Mouse (Mus musculus) midbrain, embryonic 15.5 days (tissue): ENCODE results near the gene Arsg. TPM values are rescaled to one million over a fixed set of nuclear protein-coding genes. Genes with fewer than 3 reads are reported as not detected.

Experiments
- ATAC-seq: fragments of 200-750 bp; cut with Nextera tagmentation; replicated peaks from 2 replicates; pipeline ENCODE4 v1.8.0; 2017; ENCODE audit warnings: moderate TSS enrichment
- H3K27ac ChIP-seq: fragments of 300-500 bp; sonication (generic); 2 replicates; pipeline ENCODE4 v1.5.1; 2015; ENCODE audit warnings: mild to moderate bottlenecking, inconsistent platforms
- H3K27me3 ChIP-seq: fragments of 300-500 bp; sonication (generic); replicated peaks from 2 replicates; pipeline ENCODE4 v1.6.1; 2015; ENCODE audit warnings: inconsistent platforms
- H3K36me3 ChIP-seq: fragments of 300-500 bp; sonication (generic); replicated peaks from 2 replicates; pipeline ENCODE4 v1.6.1; 2015; ENCODE audit warnings: inconsistent platforms
- H3K4me1 ChIP-seq: fragments of 300-500 bp; sonication (generic); 2 replicates; pipeline ENCODE4 v1.6.1; 2015; ENCODE audit warnings: inconsistent platforms
- H3K4me2 ChIP-seq: fragments of 300-500 bp; sonication (generic); 2 replicates; pipeline ENCODE4 v1.6.1; 2015; ENCODE audit warnings: inconsistent platforms, mild to moderate bottlenecking, moderate library complexity
- H3K4me3 ChIP-seq: fragments of 300-500 bp; sonication (generic); 2 replicates; pipeline ENCODE4 v1.5.1; 2015; ENCODE audit warnings: mild to moderate bottlenecking, inconsistent platforms
- H3K9ac ChIP-seq: fragments of 300-500 bp; sonication (generic); 2 replicates; pipeline ENCODE4 v1.6.1; 2015; ENCODE audit warnings: mild to moderate bottlenecking, inconsistent platforms
- H3K9me3 ChIP-seq: fragments of 300-500 bp; sonication (generic); 2 replicates; pipeline ENCODE4 v1.6.1; 2016; ENCODE audit warnings: inconsistent platforms
- WGBS: fragments of 180-500 bp; shearing (Covaris S2); methylation state at CpG from one replicate; pipeline ENCODE4 v1.1.7; 2015; ENCODE audit warnings: mixed read lengths; 5-methylcytosine and 5-hydroxymethylcytosine counted together
- polyA plus RNA-seq: library from polyadenylated mRNA; unstranded; fragments of >200 nt; fragmentation: Nextera tagmentation; extraction: Ambion mirVana; gene quantifications from 2 replicates; pipeline ENCODE4 v1.2.1, GENCODE M21; 2015

The Arsg gene
- polyA plus RNA-seq, 1 experiment from 2014 or later: 3.7 TPM

GRCm38 (mm10) chr11:109543466-109543865, 70.3 kb downstream of the Arsg start:
- Histone ChIP-seq H3K27me3 (no peaks in the 10 kb centered on the region), H3K4me2 (no peak overlapping the region), H3K9ac (no peak overlapping the region), H3K9me3 (no peaks in the 10 kb centered on the region), H3K36me3 (no peaks in the 10 kb centered on the region), H3K4me3 (no peak overlapping the region), H3K27ac (no peak overlapping the region), H3K4me1 (peaks cover 5% of the 10 kb centered on the region)
- no peak for ATAC-seq
- 92% methylated on average over 9 of the region's 9 CpGs for WGBS

GRCm38 (mm10) chr11:109544432-109544831, 71.3 kb downstream of the Arsg start:
- Histone ChIP-seq H3K27me3 (no peaks in the 10 kb centered on the region), H3K9me3 (no peaks in the 10 kb centered on the region), H3K9ac (no peak overlapping the region), H3K36me3 (no peaks in the 10 kb centered on the region), H3K4me2 (no peak overlapping the region), H3K27ac (no peak overlapping the region), H3K4me1 (peaks cover under 1% of the 10 kb centered on the region), H3K4me3 (no peak overlapping the region)
- WGBS: 63% methylated on average over 7 of the region's 7 CpGs
- no peak for ATAC-seq

GRCm38 (mm10) chr11:109545265-109545664, 72.1 kb downstream of the Arsg start:
- Histone ChIP-seq H3K4me1 (no peaks in the 10 kb centered on the region), H3K36me3 (no peaks in the 10 kb centered on the region), H3K4me2 (no peak overlapping the region), H3K27ac (no peak overlapping the region), H3K27me3 (no peaks in the 10 kb centered on the region), H3K4me3 (no peak overlapping the region), H3K9me3 (no peaks in the 10 kb centered on the region), H3K9ac (no peak overlapping the region)
- 74% methylated on average over 7 of the region's 7 CpGs for WGBS
- no peak for ATAC-seq

GRCm38 (mm10) chr11:109545700-109546143, 72.5 kb downstream of the Arsg start:
- no peak for ATAC-seq

GRCm38 (mm10) chr11:109546305-109547001, 73.3 kb downstream of the Arsg start:
- Histone ChIP-seq H3K4me2 (no peak overlapping the region), H3K36me3 (no peaks in the 10 kb centered on the region), H3K27ac (no peak overlapping the region), H3K4me3 (no peak overlapping the region), H3K9ac (no peak overlapping the region), H3K27me3 (no peaks in the 10 kb centered on the region), H3K4me1 (no peaks in the 10 kb centered on the region), H3K9me3 (no peaks in the 10 kb centered on the region)
- ATAC-seq: no peak
- WGBS: 49% methylated on average over 16 of the region's 16 CpGs

More at GRCm38 (mm10) chr11:109545700-109546143, 72.5 kb downstream of the Arsg start:
- Histone ChIP-seq H3K4me1 (no peaks in the 10 kb centered on the region), H3K36me3 (no peaks in the 10 kb centered on the region), H3K4me3 (no peak overlapping the region), H3K27me3 (no peaks in the 10 kb centered on the region), H3K9me3 (no peaks in the 10 kb centered on the region), H3K27ac (no peak overlapping the region), H3K9ac (no peak overlapping the region), H3K4me2 (no peak overlapping the region)
- WGBS: 71% methylated on average over 12 of the region's 12 CpGs

GRCm38 (mm10) chr11:109547652-109548051, 74.5 kb downstream of the Arsg start:
- 100% methylated on average over 1 of the region's 1 CpGs for WGBS

GRCm38 (mm10) chr11:109549599-109550290, 76.6 kb downstream of the Arsg start:
- Histone ChIP-seq H3K4me3 (no peak overlapping the region), H3K27me3 (no peaks in the 10 kb centered on the region), H3K36me3 (no peaks in the 10 kb centered on the region), H3K9ac (no peak overlapping the region), H3K4me1 (no peaks in the 10 kb centered on the region), H3K4me2 (no peak overlapping the region), H3K9me3 (no peaks in the 10 kb centered on the region), H3K27ac (no peak overlapping the region)
- ATAC-seq: no peak
- WGBS: 76% methylated on average over 5 of the region's 5 CpGs

More at GRCm38 (mm10) chr11:109547652-109548051, 74.5 kb downstream of the Arsg start:
- ATAC-seq: no peak
- Histone ChIP-seq H3K4me1 (no peaks in the 10 kb centered on the region), H3K4me3 (no peak overlapping the region), H3K27ac (no peak overlapping the region), H3K36me3 (no peaks in the 10 kb centered on the region), H3K4me2 (no peak overlapping the region), H3K27me3 (no peaks in the 10 kb centered on the region), H3K9ac (no peak overlapping the region), H3K9me3 (no peaks in the 10 kb centered on the region)

GRCm38 (mm10) chr11:109553921-109554320, 80.7 kb downstream of the Arsg start:
- no peak for ATAC-seq
- no peak overlapping the region for H3K9ac ChIP-seq
- H3K27me3 ChIP-seq: no peaks in the 10 kb centered on the region
- H3K27ac ChIP-seq: no peak overlapping the region
- H3K4me3 ChIP-seq: no peak overlapping the region
- no peaks in the 10 kb centered on the region for H3K36me3 ChIP-seq
- no peaks in the 10 kb centered on the region for H3K4me1 ChIP-seq
- H3K4me2 ChIP-seq: no peak overlapping the region
- no peaks in the 10 kb centered on the region for H3K9me3 ChIP-seq
- 81% methylated on average over 4 of the region's 4 CpGs for WGBS

- H3K27me3 ChIP-seq: no peaks in the 10 kb centered on the region
- H3K9ac ChIP-seq: no peak overlapping the region
- ATAC-seq: no peak
- H3K9me3 ChIP-seq: no peaks in the 10 kb centered on the region
- H3K4me1 ChIP-seq: no peaks in the 10 kb centered on the region
- no peak overlapping the region for H3K4me2 ChIP-seq
- no peak overlapping the region for H3K4me3 ChIP-seq
- H3K36me3 ChIP-seq: no peaks in the 10 kb centered on the region
- H3K27ac ChIP-seq: no peak overlapping the region
- WGBS: 40% methylated on average over 3 of the region's 3 CpGs
Observed at GRCm38 (mm10) chr11:109554443-109554842, 81.3 kb downstream of the Arsg start.

GRCm38 (mm10) chr11:109556130-109556529, 83.0 kb downstream of the Arsg start:
- Histone ChIP-seq H3K27ac (no peak overlapping the region), H3K9me3 (no peaks in the 10 kb centered on the region), H3K4me1 (no peaks in the 10 kb centered on the region), H3K4me3 (no peak overlapping the region), H3K9ac (no peak overlapping the region), H3K27me3 (no peaks in the 10 kb centered on the region), H3K4me2 (no peak overlapping the region), H3K36me3 (no peaks in the 10 kb centered on the region)
- ATAC-seq: no peak
- WGBS: 95% methylated on average over 6 of the region's 6 CpGs

- H3K4me1 ChIP-seq: no peaks in the 10 kb centered on the region
- no peak overlapping the region for H3K4me2 ChIP-seq
- H3K4me3 ChIP-seq: no peak overlapping the region
- no peaks in the 10 kb centered on the region for H3K27me3 ChIP-seq
- 88% methylated on average over 11 of the region's 11 CpGs for WGBS
- no peaks in the 10 kb centered on the region for H3K36me3 ChIP-seq
- H3K9me3 ChIP-seq: no peaks in the 10 kb centered on the region
- H3K9ac ChIP-seq: no peak overlapping the region
- no peak overlapping the region for H3K27ac ChIP-seq
- ATAC-seq: no peak
Observed at GRCm38 (mm10) chr11:109557419-109557818, 84.2 kb downstream of the Arsg start.

- 87% methylated on average over 12 of the region's 12 CpGs for WGBS
- Histone ChIP-seq H3K4me2 (no peak overlapping the region), H3K27ac (no peak overlapping the region), H3K4me1 (no peaks in the 10 kb centered on the region), H3K27me3 (no peaks in the 10 kb centered on the region), H3K9ac (no peak overlapping the region), H3K9me3 (no peaks in the 10 kb centered on the region), H3K4me3 (no peak overlapping the region), H3K36me3 (no peaks in the 10 kb centered on the region)
- no peak for ATAC-seq
Observed at GRCm38 (mm10) chr11:109559241-109559640, 86.1 kb downstream of the Arsg start.

- H3K27ac ChIP-seq: no peak overlapping the region
- WGBS: 38% methylated on average over 9 of the region's 9 CpGs
- no peaks in the 10 kb centered on the region for H3K4me1 ChIP-seq
- no peak overlapping the region for H3K4me3 ChIP-seq
- no peaks in the 10 kb centered on the region for H3K27me3 ChIP-seq
- H3K9ac ChIP-seq: no peak overlapping the region
- ATAC-seq: no peak
- no peak overlapping the region for H3K4me2 ChIP-seq
- no peaks in the 10 kb centered on the region for H3K36me3 ChIP-seq
- H3K9me3 ChIP-seq: no peaks in the 10 kb centered on the region
Observed at GRCm38 (mm10) chr11:109560793-109561257, 87.7 kb downstream of the Arsg start.
